Comparison of ENCODE assay signal across 9 mouse cellular contexts in the genomic region with DNA sequence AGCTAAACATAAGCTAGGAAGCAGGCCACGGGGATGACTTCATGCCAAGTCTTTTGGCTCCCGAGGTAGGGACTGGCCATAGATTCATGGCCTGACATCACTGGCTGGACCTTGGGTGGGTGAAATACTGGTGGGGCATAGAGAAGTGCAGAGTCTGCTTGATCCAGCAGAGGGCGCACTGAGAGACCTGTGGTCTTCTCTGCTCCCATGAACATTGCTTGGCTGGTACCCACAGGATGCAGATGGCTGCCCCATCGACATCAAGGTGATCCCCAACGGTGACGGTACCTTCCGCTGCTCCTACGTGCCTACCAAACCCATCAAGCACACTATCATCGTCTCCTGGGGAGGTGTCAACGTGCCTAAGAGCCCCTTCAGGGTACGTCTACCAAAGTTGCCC. TPM values are rescaled to one million over a fixed set of nuclear protein-coding genes. Genes with fewer than 3 reads are reported as not detected.
DNase-seq lines count a peak whose midpoint lies in the region; TF ChIP-seq lines count a peak whose summit lies in the region.
"Had no signal": no experiment of that assay in that cellular context is flagged by ENCODE, and none has a peak within 500 bp of the region (broad histone marks: within the 10 kb centered on the region; RNA-seq: fewer than 3 reads in every experiment).

No protein-coding gene starts in this region.

- no peak overlapping the region for H3K27ac ChIP-seq in left cerebral cortex, adult 2 months

- H3K4me3 ChIP-seq in left cerebral cortex, adult 2 months, result no peak overlapping the region

- peak; percentile 17 for DNase-seq in cerebellum, adult 9-10 months
- DNase-seq in cerebellum, adult 8-10 months, result no peak
- DNase-seq in left cerebral cortex, adult 2 months (ENCODE audit: extremely low spot score in 1 of 2, low spot score in 2 of 2), result no peak
- no peak for DNase-seq in left cerebral cortex, adult 8-10 months (ENCODE audit: low spot score in 2 of 2)
- peak; percentile 40 for DNase-seq in adrenal gland, adult 2 months
- DNase-seq in induced T-regulatory cell, adult 2 months (ENCODE audit: low read depth), result peak; percentile 60
- peak; percentile 67 for DNase-seq in retina, embryonic 14.5 days (ENCODE audit: low spot score)
- DNase-seq in right cerebral cortex, postnatal 10 days (ENCODE audit: low spot score in 2 of 2), result no peak

- intact Hi-C loops in left cerebral cortex, adult 2 months (cut with DNase I), result loop anchor here (5.0 kb wide), 1 partner anchor 208 kb away; no protein-coding TSS in a partner anchor

- peak; percentile 65 for TF ChIP-seq CTCF in left cerebral cortex, adult 2 months (IDR thresholded peaks at IDR 0.05)

RNA-seq across cellular contexts. Expression of gene Flnc, which starts 11.7 kb away (rescaled TPM):
- total RNA-seq in left cerebral cortex, adult 2 months (2021), result 1 to 10 TPM; 1.2 to 1.7 TPM
- 1 to 10 TPM; 1.9 to 3.9 (median 2.9) TPM for total RNA-seq in left cerebral cortex, adult 8-10 months (2022)
- total RNA-seq in adrenal gland, adult 2 months (2021), result 1 to 10 TPM; 2.3 to 7.6 TPM
- 0.88 and 1.6 TPM in 2 replicates for polyA plus RNA-seq in adrenal gland, adult 2 months (2012; rRNA removed)

RNA-seq across cellular contexts. Expression of gene Atp6v1f, which starts 22.7 kb away (rescaled TPM):
- total RNA-seq in left cerebral cortex, adult 2 months (2021), result 100 to 1,000 TPM; 242 to 247 TPM
- total RNA-seq in left cerebral cortex, adult 8-10 months (2022), result 100 to 1,000 TPM; 249 to 281 (median 259) TPM
- total RNA-seq in adrenal gland, adult 2 months (2021), result 100 to 1,000 TPM; 221 to 237 TPM
- 319 and 344 TPM in 2 replicates for polyA plus RNA-seq in adrenal gland, adult 2 months (2012; rRNA removed)

RNA-seq across cellular contexts. Expression of gene Atp6v1fnb, which starts 26.5 kb away (rescaled TPM):
- total RNA-seq in left cerebral cortex, adult 2 months (2021), result under 1 TPM; 0.54 to 0.72 TPM
- total RNA-seq in left cerebral cortex, adult 8-10 months (2022), result under 1 TPM in 2 of 4 experiments, not detected in 2; 0.57 to 0.89 TPM
- under 1 TPM in 1 of 2 experiments, not detected in 1; 0.46 TPM for total RNA-seq in adrenal gland, adult 2 months (2021)
- not detected in 2 replicates for polyA plus RNA-seq in adrenal gland, adult 2 months (2012; rRNA removed)
- polyA plus RNA-seq: heart, embryonic 14.5 days had no signal

RNA-seq across cellular contexts. Expression of gene Ccdc136, which starts 48.7 kb away (rescaled TPM):
- total RNA-seq in left cerebral cortex, adult 2 months (2021), result 100 to 1,000 TPM; 104 to 105 TPM
- total RNA-seq in left cerebral cortex, adult 8-10 months (2022), result 100 to 1,000 TPM in 2 of 4 experiments, 10 to 100 TPM in 2; 87.5 to 111 (median 103) TPM
- total RNA-seq in adrenal gland, adult 2 months (2021), result 1 to 10 TPM; 3.4 to 3.9 TPM
- 1.2 and 2.1 TPM in 2 replicates for polyA plus RNA-seq in adrenal gland, adult 2 months (2012; rRNA removed)

RNA-seq across cellular contexts. Expression of gene Opn1sw, which starts 56.5 kb away (rescaled TPM):
- under 1 TPM in 1 of 2 experiments, not detected in 1; 0.16 TPM for total RNA-seq in left cerebral cortex, adult 2 months (2021)
- under 1 TPM in 3 of 4 experiments, not detected in 1; 0.37 to 0.87 (median 0.44) TPM for total RNA-seq in left cerebral cortex, adult 8-10 months (2022)
- not detected for total RNA-seq in adrenal gland, adult 2 months (2021)
- polyA plus RNA-seq in adrenal gland, adult 2 months (2012; rRNA removed), result not detected in 2 replicates

Comparison
In these comparisons a context has a peak if more than half of its experiments do, and no peak if none do; other contexts are left out.
1. DNase-seq: peak in cerebellum, adult 9-10 months (single experiment), adrenal gland, adult 2 months (single experiment), induced T-regulatory cell, adult 2 months (single experiment) and retina, embryonic 14.5 days (single experiment); none in cerebellum, adult 8-10 months (single experiment), left cerebral cortex, adult 2 months (0 of 2), left cerebral cortex, adult 8-10 months (0 of 2) and right cerebral cortex, postnatal 10 days (0 of 2).